Mouse (Mus musculus) cerebellum, adult 9-10 months (tissue): ENCODE results near the gene Dohh.

ENCODE experiments used
- DNase-seq: peaks from one replicate; pipeline ENCODE4 v3.0.0; 2022

Dohh gene

DNA sequence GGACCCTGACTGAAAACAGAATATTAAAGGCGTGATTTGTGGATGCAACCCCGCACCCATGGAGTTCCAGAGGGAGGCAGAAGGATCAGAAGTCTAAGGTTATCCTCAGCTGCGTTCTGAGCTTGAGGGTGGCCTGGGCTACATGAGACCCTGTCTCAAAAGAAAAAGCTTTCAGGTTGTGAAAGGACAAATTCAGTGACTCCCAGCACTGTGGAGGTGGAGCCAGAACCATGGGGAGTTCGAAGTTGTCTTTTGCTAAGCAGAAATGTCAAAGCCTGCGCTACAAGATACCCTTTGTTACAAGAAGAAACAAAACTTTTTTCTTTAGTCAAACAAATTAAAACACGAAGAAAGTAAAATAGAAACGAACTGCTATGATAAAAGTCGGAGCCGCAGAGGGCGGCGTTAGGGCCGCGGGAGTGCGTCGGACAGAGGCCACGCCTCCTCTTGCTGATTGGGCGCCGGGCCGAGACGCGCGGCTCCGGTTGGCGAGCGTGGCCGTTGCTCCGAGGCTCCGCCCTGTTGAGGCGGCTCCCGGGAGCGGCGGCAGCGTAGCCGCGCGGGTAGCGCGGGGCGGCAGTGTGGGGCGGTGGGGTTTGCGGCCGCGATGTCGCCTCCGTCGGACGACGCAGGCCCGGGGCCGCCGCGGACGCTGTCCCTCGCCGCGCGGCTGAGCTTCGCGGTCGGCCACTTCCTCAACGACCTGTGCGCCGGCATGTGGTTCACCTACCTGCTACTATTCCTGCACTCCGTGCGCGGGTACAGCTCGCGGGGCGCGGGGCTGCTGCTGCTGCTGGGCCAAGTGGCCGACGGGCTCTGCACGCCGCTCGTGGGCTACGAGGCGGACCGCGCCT, 27.0 kb upstream of the Dohh start, which contains the start of gene Mfsd12:
Gene Mfsd12, plus strand, starts transcription at position 501 of the 854 bp plus-strand sequence.
- DNase-seq, result peak; percentile 85

DNA sequence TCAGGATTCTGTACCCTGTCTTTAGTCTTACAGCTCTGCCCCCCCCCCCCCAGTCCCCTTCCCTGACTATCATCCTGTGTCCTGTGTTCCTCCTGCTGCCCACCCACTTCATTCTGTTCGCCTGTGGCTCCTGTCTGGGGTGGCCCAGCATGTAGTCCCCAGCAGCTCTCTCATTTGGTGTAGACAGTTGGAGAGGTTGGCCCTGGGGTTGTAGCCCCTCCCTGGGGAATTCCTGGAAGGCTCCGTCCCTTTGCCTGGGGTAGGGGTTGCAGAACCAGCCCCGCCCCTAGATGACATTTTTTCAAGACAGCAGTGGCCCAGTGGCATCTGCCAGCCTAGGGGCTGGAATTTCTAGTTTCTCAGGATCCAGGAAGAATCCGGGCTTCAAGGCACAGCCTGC, 26.0 kb upstream of the Dohh start:
- DNase-seq, result no peak

DNA sequence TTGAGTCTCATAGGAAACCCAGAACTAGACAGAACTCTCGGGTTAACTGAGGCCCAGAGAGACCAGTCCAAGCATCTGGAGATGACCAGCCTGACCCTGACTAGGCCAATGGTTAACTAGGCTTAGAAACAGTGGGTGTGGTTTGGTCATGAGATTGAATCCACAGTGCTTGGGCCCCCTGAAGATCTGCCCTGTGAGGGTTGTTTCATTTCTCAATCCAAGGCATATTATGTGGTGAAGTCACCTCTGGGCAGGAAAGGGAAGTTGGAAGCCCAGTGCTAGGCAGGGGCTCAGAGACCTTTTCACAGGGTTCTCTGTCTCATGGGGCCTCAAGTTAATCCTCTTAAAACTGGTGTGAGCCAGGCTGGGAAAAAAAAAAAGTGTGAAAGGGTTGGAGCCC, 25.4 kb upstream of the Dohh start:
- DNase-seq, result no peak

DNA sequence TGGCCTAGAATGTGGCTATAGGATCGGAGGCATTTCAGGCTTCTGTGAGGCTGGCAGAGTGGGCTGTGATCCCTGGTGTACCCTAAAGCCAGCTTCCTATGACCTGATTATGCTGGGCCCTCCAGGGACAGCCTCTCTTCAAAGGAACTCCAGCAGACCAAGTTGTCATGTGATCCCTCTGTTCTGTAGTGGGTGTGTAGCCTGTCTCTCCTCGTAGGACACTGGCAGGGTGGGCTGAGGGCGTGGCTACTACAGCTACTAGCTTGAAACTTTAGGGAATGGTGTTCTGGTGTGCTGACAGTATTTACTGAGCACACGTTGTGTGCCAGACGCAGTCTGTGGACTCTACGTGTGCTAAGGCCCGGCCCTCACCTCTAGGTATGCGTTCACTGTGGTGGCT, 23.5 kb upstream of the Dohh start:
- no peak for DNase-seq

DNA sequence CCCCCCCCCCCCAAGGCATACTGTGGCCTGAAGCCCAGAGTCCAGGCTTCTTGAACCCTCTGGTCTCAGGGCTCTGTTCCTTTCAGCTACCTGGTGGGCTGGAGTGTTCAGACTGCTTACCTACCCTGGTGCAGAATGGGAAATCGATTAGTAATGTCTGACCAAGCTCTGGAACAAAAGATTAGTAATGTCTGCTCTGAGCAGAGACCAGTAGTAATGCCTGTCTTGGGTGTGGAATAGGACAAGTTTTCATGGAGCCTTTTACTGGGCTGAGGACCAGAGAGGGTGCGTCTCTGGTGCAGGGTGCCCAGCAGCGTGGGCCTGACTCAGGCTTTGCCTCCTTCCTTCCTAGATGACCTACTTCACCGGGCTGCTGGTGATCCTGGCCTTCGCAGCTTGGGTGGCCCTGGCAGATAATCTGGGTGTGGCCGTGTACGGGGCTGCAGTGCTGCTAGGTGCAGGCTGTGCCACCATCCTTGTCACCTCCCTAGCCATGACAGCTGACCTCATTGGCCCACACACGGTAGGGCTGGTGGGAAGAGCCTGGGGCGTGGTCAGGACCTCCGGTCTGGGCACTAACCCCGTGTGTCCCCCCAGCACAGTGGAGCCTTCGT, 21.8 kb upstream of the Dohh start:
- DNase-seq, result no peak

DNA sequence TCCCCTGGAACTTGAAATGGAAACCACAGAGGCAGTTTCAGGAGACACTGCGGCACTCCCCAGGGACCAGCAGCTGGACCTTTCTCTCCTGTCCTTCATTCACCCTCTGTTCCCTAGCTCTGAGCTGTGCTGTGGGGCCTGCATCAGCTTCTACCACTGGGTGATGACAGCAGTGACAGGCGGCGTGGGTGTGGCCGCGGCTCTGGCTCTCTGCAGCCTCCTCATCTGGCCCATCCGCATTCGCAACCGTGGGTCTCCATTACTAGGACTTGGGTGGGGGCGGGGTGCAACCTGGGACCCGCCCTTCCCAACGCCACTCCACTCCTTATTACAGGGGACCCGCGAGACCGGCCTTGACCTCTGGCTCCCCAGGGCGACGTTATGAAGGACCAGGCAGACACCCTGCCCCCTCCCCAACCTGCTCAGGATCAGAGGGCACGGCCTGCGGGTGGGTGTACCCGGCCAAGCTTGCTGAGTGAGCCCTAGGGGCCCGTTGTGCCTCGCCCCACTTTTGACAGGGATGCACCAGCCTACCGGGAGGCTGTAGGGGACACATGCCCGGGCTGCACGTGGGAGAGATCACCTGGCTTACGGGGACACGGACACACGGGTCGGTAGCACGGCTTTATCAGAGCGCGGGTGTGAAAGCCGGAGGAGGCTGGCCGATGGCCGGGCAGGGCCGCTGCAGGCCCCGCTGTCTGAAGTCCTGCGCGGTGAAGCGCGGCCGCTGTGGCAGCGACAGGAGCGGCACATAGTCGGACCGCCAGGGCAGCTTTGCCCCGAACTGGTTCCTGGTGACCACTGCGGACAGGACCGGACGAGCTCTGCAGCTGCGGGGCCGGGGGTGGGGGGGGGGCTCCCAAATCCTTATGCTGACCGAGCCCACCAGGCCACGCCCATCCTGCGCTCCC, 20.5 kb upstream of the Dohh start:
- DNase-seq, result no peak

DNA sequence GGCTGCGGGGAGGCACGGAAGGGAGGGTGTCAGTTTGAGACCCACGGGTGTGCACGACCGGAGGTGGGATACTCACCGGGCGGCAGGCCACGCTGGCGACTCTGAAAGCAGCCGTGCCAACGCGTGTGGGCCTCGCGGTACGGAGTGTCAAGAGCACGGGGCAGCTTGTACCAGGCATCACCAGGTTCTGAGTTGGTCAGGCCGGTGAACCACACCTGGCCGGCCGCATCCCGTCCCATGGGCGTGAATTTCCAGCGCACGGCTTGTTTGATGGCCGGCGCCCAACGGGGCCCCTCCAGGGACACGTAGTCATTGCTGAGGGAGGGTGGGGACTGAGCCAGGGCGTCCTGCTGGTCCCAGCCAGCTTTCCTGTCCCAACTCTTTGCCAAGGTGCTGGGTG, 19.6 kb upstream of the Dohh start:
- no peak for DNase-seq

DNA sequence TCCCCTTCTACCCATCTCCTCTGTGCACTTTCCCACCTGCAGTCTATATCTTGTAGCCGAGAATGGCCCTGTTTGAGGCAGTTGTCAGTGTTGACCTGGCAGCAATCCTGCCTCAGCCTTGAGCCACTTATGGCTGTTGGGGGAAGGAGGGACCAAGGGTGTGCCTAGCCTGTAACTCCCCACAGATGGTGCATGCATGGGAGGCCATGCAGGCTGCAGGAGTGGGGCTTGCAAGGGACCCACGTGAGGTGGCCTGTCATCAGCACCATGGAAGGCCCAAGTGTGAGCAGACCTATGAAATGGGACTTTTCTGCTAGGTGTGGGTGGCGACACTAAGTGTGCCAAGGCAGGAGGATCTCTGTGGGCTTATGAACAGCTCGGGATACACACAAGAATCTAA, 19.2 kb upstream of the Dohh start:
- DNase-seq, result no peak

DNA sequence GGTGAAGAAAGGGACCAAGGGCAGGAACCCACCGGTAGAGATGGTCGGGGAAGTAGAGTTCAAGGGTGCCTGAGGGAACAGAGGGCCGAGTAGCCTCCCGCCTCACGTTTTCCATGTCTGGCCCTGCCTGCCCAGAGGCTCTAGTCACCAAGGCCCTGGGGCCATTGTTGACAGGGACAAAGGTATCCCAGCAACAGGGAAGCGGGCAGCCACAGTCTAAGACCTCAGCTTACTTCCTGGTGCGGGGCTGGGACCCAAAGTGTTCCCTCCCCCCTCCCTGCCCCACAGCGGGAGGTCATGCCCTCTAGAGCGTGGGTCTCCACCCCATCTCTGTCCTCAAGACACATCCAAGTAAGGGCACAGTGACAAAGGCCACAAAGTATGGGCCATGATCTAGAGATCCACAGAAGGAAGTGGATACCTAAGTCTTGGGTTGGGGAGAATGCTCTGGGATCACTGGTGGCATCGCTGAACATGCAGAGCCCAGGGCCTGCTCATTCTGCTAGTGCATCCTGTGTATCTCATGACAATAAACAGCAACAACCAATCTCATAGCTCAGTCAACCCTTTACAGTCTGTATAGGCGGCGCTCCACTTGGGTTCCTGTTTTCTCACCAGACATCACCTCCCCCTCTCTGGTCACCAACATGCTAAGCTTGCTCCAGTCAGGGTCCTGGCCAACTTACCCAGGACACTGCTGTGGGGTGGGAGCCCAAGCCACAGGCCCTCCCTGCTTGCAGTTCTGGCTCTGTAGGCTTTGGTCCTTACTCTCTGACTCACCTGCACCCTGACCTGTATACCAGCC, 18.4 kb upstream of the Dohh start, which contains the start of gene 4930404N11Rik:
Gene 4930404N11Rik, minus strand, starts transcription at position 145 of the 805 bp plus-strand sequence.
- DNase-seq, result no peak

DNA sequence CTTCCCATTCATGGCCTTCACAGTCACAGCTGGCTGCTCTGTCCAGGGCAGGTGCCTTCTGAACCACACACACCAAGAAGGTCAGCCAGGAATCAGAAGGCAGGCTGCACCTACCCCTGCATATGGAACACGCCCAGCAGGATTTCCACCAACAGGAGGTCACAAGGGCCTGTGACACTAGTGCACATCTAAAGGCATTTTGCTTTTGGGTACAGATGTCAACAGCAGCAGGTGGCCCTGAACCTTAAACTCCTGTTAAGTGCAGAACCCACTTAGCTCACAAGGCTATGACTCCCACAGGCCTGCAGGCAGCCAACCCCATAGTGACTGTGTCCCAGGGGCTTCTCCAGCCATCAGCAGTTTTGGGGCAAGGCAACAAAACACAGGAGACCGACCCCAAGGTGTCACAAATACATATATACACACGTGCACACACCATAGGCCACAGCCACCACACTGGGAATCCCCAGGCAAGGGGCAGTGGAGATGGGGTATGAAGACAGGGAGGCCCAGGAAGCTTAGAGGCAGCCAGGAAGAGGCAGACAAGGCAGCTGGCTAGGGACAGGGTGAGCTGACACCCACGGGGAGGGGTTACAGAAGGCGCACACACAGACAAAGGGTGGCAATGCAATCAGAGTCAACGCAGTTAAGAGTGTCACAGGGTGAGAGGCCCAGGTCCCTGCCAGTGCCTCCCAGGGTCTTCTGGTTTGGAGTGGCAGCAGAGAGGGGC, 17.6 kb upstream of the Dohh start:
- no peak for DNase-seq

DNA sequence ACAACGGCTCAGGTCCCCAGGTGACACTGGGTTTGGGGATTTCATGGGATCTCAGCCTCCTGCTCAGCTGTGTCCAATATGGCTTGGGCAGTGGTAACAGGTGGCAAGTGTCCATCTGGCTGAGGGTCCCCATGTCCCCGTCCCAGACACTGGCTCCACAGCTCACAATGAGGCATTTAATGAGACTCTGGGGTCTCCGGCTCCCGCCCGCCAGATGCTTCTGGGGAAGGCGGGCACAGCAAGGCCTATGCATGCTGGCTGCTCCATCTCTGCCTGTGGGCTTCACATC, 17.1 kb upstream of the Dohh start:
- DNase-seq, result no peak

DNA sequence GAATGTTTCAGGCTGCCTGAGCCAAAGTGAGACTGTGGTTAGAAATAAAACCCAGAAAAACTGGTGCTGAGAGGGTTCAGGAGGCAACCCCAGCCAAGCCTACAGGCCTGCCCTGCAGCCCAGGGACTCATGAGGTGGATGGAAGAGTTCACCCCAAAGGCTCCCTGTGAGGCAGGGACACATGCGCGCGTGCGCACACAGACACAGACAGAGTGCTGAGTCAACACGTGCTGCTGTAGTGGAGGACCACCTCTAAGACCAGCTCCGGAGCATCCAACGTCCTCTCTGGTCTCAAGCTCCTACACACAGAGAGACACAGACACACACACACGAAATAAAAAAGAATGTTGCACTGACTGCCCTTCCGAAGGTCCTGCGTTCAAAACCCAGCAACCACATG, 8.9 kb upstream of the Dohh start:
- no peak for DNase-seq

DNA sequence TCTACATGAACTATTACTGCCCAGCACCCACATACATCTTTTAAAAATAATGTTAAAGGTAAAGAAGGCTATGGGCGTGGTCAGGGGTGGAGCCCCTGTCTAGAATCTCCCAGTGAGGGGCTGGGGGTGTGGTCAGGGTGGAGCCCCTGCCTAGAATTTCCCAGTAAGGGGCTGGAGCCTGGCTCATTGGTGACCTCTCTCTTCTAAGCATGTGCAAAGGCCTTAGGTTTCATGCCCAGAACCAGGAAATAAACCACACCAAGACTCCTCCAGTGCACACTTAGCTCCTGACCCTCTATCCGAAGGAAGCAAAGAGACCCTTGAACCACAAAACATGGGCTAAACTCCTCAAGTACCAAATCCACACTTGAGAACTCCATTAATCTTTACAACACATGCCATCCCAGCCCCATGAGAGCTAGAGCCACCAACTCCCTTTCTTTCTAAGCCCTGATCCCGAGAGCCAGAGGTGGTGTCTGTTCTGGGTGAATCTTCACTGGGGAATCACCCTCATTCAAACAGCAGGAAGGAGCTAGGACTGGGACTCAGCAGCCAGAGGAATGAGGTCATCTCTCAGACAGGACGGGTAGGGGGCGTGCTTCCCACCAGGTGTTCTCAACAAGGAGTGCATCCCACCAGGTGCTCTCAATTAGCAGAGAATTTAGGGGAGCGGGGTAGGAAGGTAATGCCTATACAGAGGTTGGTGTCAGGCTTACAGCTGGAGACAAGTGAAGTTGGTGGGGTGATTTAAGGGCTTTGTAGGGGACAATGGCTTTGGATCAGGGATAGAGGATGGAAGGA, 7.5 kb upstream of the Dohh start:
- peak; percentile 67 for DNase-seq

DNA sequence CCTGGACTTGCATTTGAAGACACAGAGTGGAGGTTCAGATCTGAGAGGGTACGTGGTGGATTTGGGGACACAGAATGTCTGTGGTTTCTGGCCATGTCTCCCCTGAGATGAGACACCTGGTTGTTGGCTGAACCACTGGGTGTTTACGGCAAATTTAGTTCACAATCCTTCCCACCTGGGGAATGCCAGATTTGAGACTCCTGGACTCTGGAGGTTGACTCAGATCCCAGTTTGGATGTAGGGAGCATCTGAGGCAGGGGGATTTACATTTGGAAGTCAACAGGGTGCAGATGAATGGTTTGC, 6.9 kb upstream of the Dohh start:
- DNase-seq, result no peak

DNA sequence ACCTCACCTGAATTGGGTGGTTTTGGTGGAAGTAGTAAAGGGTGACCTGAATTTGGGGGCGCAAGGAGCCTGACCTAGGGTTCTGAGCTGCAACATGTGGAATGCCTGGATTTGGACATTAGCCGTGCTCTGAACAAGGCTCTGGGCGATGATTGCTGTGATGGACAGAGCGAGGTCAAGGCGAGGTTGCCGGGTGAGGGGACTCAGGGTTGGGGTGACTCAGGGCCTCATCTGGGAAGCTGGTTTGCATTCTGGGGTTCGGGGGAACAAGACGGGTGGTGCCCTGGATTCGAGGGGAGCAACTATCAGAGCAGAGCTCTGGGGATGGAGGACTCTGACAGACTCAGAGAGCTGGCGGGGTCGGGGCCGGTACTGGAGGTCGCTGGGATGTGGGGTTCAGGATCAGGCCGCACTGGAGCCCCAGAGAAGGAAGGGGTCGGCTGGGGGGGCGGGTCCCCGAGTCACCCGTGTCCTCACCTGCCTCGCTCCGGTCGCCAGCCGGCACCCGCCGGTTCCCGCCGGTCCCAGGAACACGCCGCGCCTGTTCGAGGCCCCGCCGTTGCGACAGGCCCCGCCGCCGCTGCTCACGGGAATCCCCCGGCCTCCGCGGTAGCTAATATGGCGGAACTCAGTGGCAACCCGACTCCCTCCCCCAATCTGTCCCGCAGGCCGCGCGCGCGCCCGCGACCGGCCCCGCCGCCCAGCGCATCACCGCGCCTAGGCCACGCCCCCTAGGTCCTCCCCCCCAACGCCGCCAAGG, 6.3 kb upstream of the Dohh start, which contains the start of gene Fzr1:
Gene Fzr1, minus strand, starts transcription at position 724 of the 760 bp plus-strand sequence.
- no peak for DNase-seq

DNA sequence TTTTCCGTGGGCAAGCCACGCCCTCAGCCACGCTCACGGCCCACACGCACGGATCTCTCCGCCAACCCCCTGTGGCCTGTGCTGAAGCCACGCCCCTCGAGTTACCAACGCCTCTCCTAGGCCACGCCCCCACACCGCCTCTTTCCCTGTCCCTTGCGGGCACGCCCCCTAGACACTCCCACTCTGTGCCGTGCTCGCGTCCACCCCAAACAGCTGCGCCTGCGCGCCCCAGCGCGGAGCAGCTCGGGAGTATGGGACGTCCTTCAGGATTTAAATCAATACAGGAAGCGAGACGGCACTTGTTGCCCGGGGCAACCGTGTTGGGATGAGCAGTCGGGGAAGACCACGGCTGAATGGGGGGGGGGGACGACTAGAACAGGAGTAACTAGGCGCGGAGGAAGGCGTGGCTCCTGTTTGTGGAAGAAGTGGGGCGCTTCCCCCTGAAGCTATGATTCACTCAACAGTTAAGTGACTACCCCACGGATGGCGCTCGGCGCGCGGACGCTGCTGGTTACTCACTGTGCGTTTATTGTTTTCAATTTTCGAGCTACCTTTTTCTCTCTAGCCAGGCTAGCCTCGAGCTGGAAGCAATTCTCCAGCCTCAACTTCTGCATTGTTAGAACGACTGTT, 5.6 kb upstream of the Dohh start:
- DNase-seq, result peak; percentile 100

DNA sequence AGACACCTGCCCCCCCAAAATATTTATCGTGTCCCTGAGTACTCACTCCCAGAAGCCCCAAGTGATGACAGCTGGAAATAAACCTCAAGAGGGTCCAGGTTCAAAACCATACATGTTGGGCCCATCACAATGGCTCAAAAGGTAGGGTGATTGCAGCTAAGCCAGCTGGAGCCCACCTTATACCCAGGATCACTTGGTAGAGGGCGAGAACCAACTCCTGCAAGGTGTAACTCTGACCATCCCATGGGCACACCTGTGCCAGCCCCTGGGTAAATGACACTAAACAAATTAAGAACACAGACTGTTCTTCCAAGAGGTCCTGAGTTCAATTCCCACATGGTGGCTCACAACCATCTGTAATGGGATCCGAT, 5.1 kb upstream of the Dohh start:
- DNase-seq, result peak; percentile 72

DNA sequence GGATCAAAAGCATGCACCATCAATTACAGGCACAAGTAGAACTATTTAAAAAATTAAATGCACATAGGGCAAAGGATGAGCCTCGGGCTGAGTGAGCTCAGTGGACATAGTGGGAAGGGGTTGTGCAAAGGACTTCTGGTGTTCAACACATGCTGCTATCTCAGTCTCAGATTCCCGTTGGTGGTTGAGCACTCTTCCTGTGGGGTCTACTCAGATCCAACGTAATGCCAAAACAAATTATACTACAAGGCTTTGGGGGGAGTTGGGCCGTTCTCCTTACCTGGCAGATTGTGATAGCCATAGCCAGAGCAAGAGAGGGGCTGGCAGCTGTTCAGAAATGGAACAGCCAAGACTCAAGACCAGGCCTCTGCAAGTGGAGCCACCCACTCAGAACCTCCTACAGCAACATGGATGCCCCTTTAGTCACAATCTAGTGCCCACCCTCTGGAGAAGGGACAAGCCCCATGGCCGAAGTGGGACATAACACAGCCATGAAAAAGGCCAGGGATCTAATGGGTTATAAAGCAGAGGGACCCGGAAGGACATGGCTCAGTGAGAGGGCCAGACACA, 4.3 kb upstream of the Dohh start:
- DNase-seq, result peak; percentile 71

DNA sequence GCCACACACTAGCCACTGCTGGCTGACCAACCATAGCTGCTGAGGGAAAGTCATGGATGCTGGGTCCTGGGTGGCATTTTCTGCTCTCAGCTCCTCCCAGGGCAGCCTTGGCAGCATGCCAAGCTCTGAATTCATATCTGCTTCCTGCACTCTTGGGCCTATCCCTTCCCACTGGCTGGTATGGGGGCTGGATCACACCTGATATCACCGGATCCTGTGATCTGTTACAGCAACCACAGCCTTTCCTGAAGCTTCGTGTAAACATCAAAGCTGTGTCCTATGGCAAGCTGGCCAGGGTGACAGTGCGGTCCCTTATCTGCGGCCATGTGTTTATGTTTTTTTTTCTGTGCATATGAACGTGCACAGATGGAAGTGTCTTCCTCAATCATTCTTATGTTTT, 2.2 kb upstream of the Dohh start:
- DNase-seq, result peak; percentile 62

DNA sequence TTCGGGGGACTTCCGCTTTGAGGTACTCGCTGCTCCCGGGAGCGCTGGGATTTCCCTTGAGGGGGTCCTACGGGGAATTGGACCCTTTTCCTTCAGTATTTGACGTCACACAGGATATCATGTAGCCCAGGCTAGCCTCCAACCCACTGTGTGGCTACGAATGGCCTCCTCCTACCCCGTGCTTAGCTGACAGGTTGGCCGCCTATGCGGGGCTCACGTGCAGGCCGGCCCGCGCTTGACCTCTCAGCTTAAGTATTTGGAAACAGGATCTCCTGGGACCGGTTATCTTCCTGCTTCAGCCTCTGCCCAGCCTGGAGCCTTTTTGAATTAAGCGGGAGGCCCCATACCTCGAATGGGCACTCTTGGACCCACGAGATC, 366 bp downstream of the Dohh start:
- no peak for DNase-seq
